ENCODE assay signal across 13 mouse cellular contexts in the genomic region with DNA sequence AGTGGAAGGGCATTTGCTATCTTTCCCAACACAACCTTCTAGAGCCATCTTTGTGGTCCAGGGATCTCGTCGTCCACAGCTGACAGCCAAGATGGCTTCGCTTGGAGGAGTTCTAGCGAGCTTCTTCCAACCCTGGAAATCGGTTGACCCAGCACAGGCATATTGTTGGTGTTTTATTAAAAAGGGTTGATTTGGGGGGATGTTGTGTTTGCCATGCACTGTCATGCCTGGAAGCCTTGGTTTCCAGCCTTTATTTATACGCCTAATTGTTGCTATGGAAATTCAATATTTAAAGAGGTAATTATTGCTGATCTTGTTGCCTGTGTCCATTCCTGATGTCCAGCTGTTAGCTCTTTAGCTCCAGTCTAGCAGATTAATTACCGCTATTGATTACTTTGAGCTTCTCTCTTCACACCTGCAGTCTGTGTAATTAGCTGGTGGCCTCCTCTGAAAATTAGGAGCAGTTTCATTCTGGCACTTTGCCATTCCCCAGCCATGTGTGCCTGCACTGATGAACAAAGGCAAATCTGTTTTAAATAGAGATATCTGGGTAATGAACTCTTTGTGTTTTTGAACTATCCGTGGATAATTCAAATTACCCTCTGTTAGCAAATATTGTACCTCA.
DNase-seq lines count a peak whose midpoint lies in the region; ATAC-seq and TF ChIP-seq lines count a peak whose summit lies in the region.
"Had no signal": no experiment of that assay in that cellular context is flagged by ENCODE, and none has a peak within 500 bp of the region (broad histone marks: within the 10 kb centered on the region; RNA-seq: fewer than 3 reads in every experiment).

No protein-coding gene starts in this region.

- intact Hi-C loops in left cerebral cortex, postnatal 10 days (cut with DNase I), result no loop called here

- no peak overlapping the region for H3K4me3 ChIP-seq in forebrain, embryonic 16.5 days (replicated peaks; ENCODE audit: low read length)
- no peak overlapping the region for H3K4me3 ChIP-seq in layer of hippocampus, adult 2 months
- H3K4me3 ChIP-seq: gastrocnemius, adult 2 months had no signal

- peak; percentile 78 for ATAC-seq in forebrain, embryonic 16.5 days

- H3K27me3 ChIP-seq in forebrain, embryonic 16.5 days (replicated peaks; ENCODE audit: control insufficient read depth, insufficient read depth, low read length), result peaks cover 5% of the 10 kb centered on the region; the same call in 1 of the 2 replicates

- 18% methylated on average over 8 of the region's 8 CpGs for WGBS in forebrain, embryonic 16.5 days

- TF ChIP-seq CTCF in layer of hippocampus, adult 2 months (conservative IDR thresholded peaks at IDR 0.05), result no peak

- H3K4me1 ChIP-seq in forebrain, embryonic 16.5 days (replicated peaks; ENCODE audit: control insufficient read depth, insufficient read depth, low read length), result no peaks in the 10 kb centered on the region; the same call in 1 of the 2 replicates

- no peak overlapping the region for H3K9ac ChIP-seq in forebrain, embryonic 16.5 days (replicated peaks; ENCODE audit: low read depth, low read length)
- H3K9ac ChIP-seq: lung, embryonic 14.5 days had no signal

- H3K36me3 ChIP-seq in forebrain, embryonic 16.5 days (ENCODE audit: control insufficient read depth, insufficient read depth), result no peaks in the 10 kb centered on the region

- H3K9me3 ChIP-seq in forebrain, embryonic 16.5 days (ENCODE audit: control insufficient read depth, low read length), result no peaks in the 10 kb centered on the region

- peak; percentile 8 for DNase-seq in embryo, embryonic 11 days
- no peak for DNase-seq in embryo, embryonic 10 days (ENCODE audit: low spot score)
- peak; percentile 51 for DNase-seq in Muller cell, postnatal 12 days (ENCODE audit: inconsistent ontology term)
- peak; percentile 10 to 41 for DNase-seq in layer of hippocampus, adult 2 months (ENCODE audit: low spot score in 2 of 2)
- no peak for DNase-seq in left cerebral cortex, postnatal 10 days (ENCODE audit: extremely low spot score in 1 of 2, low spot score in 2 of 2)
- no peak for DNase-seq in kidney, postnatal 4 days
- DNase-seq in gastrocnemius, postnatal 25 days, result no peak
- DNase-seq: gastrocnemius, adult 2 months; heart, postnatal 36 days; kidney, adult 9 months; lung, embryonic 14.5 days; thymus, postnatal 14 days had no signal

- H3K27ac ChIP-seq in forebrain, embryonic 16.5 days (ENCODE audit: low read length), result no peak overlapping the region
- no peak overlapping the region for H3K27ac ChIP-seq in layer of hippocampus, adult 2 months
- H3K27ac ChIP-seq: gastrocnemius, adult 2 months had no signal

- no peak overlapping the region for H3K4me2 ChIP-seq in forebrain, embryonic 16.5 days (ENCODE audit: low read length)
- H3K4me2 ChIP-seq: lung, embryonic 14.5 days had no signal

Comparison
In these comparisons a context has a peak if more than half of its experiments do, and no peak if none do; other contexts are left out.
1. DNase-seq: peak in embryo, embryonic 11 days (single experiment), Muller cell, postnatal 12 days (single experiment) and layer of hippocampus, adult 2 months (2 of 2); none in embryo, embryonic 10 days (single experiment), left cerebral cortex, postnatal 10 days (0 of 2), kidney, postnatal 4 days (0 of 2) and gastrocnemius, postnatal 25 days (single experiment).